Mouse (Mus musculus) heart, postnatal 0 days (tissue): ENCODE results near the gene Acot7.

Experiments used
- CTCF ChIP-seq: IDR thresholded peaks from 2 replicates; pipeline ENCODE4 v1.5.1; 2016; ENCODE audit warnings: antibody characterized with exemption, control low read depth, low read depth
- EP300 ChIP-seq: IDR thresholded peaks from 2 replicates; pipeline ENCODE4 v1.6.1; 2016; ENCODE audit warnings: antibody characterized with exemption, low read depth

DNA sequence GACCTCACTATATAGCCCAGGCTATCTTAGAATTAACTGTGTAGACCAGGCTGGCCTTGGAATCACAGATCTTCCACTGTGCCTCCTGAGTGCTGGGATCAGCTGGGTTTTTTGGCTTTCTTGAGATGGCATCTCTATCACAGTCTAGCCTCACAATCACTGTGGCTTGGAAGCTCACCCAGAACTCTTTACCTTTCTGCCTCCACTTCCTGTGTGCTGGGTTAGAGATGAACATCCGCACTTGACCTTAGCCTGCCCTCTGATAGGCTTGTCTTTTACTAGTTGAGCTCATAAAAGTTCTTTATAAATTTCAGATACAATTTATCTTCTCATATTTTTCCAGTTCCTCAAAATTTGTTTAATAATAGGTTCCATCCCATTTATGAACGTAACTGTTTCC lies 10.7 kb downstream of the Acot7 start:
- TF ChIP-seq CTCF (no peak), EP300 (no peak)
